Comparison of ENCODE assay signal across 23 mouse cellular contexts in the genomic region with DNA sequence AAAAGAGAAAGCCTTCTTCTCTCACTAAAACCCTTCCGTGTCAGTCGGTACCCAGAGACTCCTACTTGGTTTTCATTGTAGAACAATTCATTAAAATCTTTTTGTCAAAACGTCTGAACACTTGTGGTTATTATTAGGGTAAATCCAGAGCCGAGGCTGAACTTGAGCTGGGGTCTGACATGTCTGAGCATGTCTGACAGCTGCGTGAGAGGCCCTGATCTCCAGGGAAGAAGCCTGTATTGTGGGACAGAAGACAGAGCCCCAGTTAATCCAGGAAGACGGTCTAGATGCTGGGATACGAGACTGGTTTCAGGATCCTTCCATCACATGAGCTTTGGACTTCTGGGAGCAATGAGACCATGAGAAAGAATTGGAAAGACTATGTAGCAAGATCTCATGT.
A peak's percentile ranks its signal among the peaks of the same experiment; 100 is the strongest.
DNase-seq lines count a peak whose midpoint lies in the region; ATAC-seq and TF ChIP-seq lines count a peak whose summit lies in the region.
"Had no signal": no experiment of that assay in that cellular context is flagged by ENCODE, and none has a peak within 500 bp of the region (broad histone marks: within the 10 kb centered on the region; RNA-seq: fewer than 3 reads in every experiment).

No protein-coding gene starts in this region.

- no peaks in the 10 kb centered on the region for H3K27me3 ChIP-seq in CH12.LX (replicated peaks)
- 0 out of 2 replicates have a peak, but pooled peaks cover 8% of the 10 kb centered on the region for H3K27me3 ChIP-seq in midbrain, postnatal 0 days (ENCODE audit: insufficient read depth, low read length)
- H3K27me3 ChIP-seq: embryonic facial prominence, embryonic 13.5 days had no signal

- DNase-seq in heart, adult 11 months = peak; percentile 78
- no peak for DNase-seq in heart, postnatal 10 days
- DNase-seq in 416B (ENCODE audit: low read depth) (peak; percentile 16), CH12.LX (ENCODE audit: extremely low read depth) (peak; percentile 18), ZHBTc4 (ENCODE audit: low read depth, low spot score) (peak; percentile 67)
- no peak for DNase-seq in lung, adult 18-20 months
- no peak for DNase-seq in midbrain, postnatal 0 days (ENCODE audit: low spot score)
- DNase-seq: adrenal gland, postnatal 10 days; adrenal gland, postnatal 36 days; cerebellum, adult 18-20 months; cerebellum, adult 9-10 months; cerebellum, postnatal 14 days; forebrain, postnatal 0 days; heart, adult 18-20 months; heart, postnatal 36 days; kidney, adult 2 months had no signal

- H3K4me2 ChIP-seq in CH12.LX (ENCODE audit: insufficient read depth, low read depth, poor library complexity, severe bottlenecking) = no peak overlapping the region
- no peak overlapping the region for H3K4me2 ChIP-seq in midbrain, postnatal 0 days (ENCODE audit: low read depth, low read length, poor library complexity, severe bottlenecking)
- H3K4me2 ChIP-seq: embryonic facial prominence, embryonic 13.5 days; hindbrain, embryonic 13.5 days had no signal

- no peak overlapping the region for H3K4me3 ChIP-seq in CH12.LX (replicated peaks in 1 of 3; ENCODE audit: low read depth in 2 of 3, low read length in 2 of 3, poor library complexity in 1 of 3)
- H3K4me3 ChIP-seq in midbrain, postnatal 0 days (ENCODE audit: low read depth, low read length) = no peak overlapping the region
- H3K4me3 ChIP-seq: embryonic facial prominence, embryonic 13.5 days; forebrain, embryonic 10.5 days; hindbrain, embryonic 10.5 days; hindbrain, embryonic 13.5 days had no signal

- intact Hi-C loops in heart, postnatal 10 days (cut with DNase I) = loop anchor here (5.0 kb wide), 1 partner anchor 205 kb away; no protein-coding TSS in a partner anchor

- 63% methylated on average over 7 of the region's 7 CpGs for WGBS in midbrain, postnatal 0 days

- H3K79me2 ChIP-seq in CH12.LX (replicated peaks; ENCODE audit: control insufficient read depth, extremely low read depth, insufficient read depth, poor library complexity, severe bottlenecking) = no peaks in the 10 kb centered on the region

- no peaks in the 10 kb centered on the region for H3K36me3 ChIP-seq in CH12.LX (replicated peaks in 1 of 2; ENCODE audit: control insufficient read depth in 1 of 2, insufficient read depth in 1 of 2, low read length in 1 of 2)
- H3K36me3 ChIP-seq in midbrain, postnatal 0 days (ENCODE audit: insufficient read depth, low read length) = no peaks in the 10 kb centered on the region
- H3K36me3 ChIP-seq: embryonic facial prominence, embryonic 13.5 days; forebrain, embryonic 10.5 days; hindbrain, embryonic 10.5 days; hindbrain, embryonic 13.5 days had no signal

- dilution Hi-C loops in CH12.LX (cut with MboI; ENCODE audit: extremely low pct_ligation_motif_present, extremely low pct_unique_long_range_greater_than_20kb, low sequenced_read_pairs) = no loop called here

- in situ Hi-C loops in CH12.LX (cut with MboI; ENCODE audit: low pct_ligation_motif_present, low pct_unique_long_range_greater_than_20kb, low sequenced_read_pairs) = no loop called here

- no peak for ATAC-seq in midbrain, postnatal 0 days (ENCODE audit: low FRiP score)
- ATAC-seq: forebrain, embryonic 14.5 days; forebrain, postnatal 0 days; hindbrain, embryonic 16.5 days; intestine, embryonic 16.5 days had no signal

- no peak overlapping the region for H3K27ac ChIP-seq in CH12.LX (ENCODE audit: insufficient read depth, low read depth)
- no peak overlapping the region for H3K27ac ChIP-seq in midbrain, postnatal 0 days (ENCODE audit: low read depth, low read length)
- H3K27ac ChIP-seq: embryonic facial prominence, embryonic 13.5 days; forebrain, embryonic 10.5 days; hindbrain, embryonic 10.5 days; hindbrain, embryonic 13.5 days had no signal

- H3K9me3 ChIP-seq in CH12.LX (replicated peaks; ENCODE audit: low read length) = no peaks in the 10 kb centered on the region
- H3K9me3 ChIP-seq in midbrain, postnatal 0 days (ENCODE audit: low read length) = no peaks in the 10 kb centered on the region
- H3K9me3 ChIP-seq: embryonic facial prominence, embryonic 13.5 days; forebrain, embryonic 10.5 days; hindbrain, embryonic 10.5 days; hindbrain, embryonic 13.5 days had no signal

- 0 out of 2 replicates have a peak, but pooled peaks have one; percentile 9 for TF ChIP-seq EP300 in CH12.LX (IDR thresholded peaks at IDR 0.05; ENCODE audit: low read length)

- no peak for TF ChIP-seq POLR2A in CH12.LX (IDR thresholded peaks at IDR 0.05; ENCODE audit: low read depth, low read length)

- no peak for TF ChIP-seq RAD21 in CH12.LX (IDR thresholded peaks at IDR 0.05; ENCODE audit: low read depth, low read length)

- peaks cover 4 to 11% of the 10 kb centered on the region in 2 experiments; a peak in 3 of 4 replicates for H3K4me1 ChIP-seq in CH12.LX (ENCODE audit: control insufficient read depth in 1 of 2, insufficient read depth in 2 of 2)
- H3K4me1 ChIP-seq in midbrain, postnatal 0 days (ENCODE audit: insufficient read depth, low read length) = peaks cover 6% of the 10 kb centered on the region; the same call in 1 of the 2 replicates

- H3K9ac ChIP-seq in CH12.LX (ENCODE audit: insufficient read depth, low read depth) = no peak overlapping the region
- H3K9ac ChIP-seq in midbrain, postnatal 0 days (replicated peaks; ENCODE audit: low read length, poor library complexity, severe bottlenecking) = no peak overlapping the region
- H3K9ac ChIP-seq: embryonic facial prominence, embryonic 13.5 days; forebrain, postnatal 0 days; hindbrain, embryonic 13.5 days had no signal

- no peak for TF ChIP-seq CTCF in CH12.LX (conservative IDR thresholded peaks at IDR 0.05 in 1 of 2, IDR thresholded peaks at IDR 0.05 in 1 of 2; ENCODE audit: low read depth in 2 of 2, low read length in 2 of 2)
- no peak for TF ChIP-seq CTCF in midbrain, postnatal 0 days (IDR thresholded peaks at IDR 0.05)

TF ChIP-seq in CH12.LX, 34 proteins besides CTCF, POLR2A, EP300 and RAD21:
- 0 out of 2 replicates have a peak, but pooled peaks have one; percentile 38 for TF ChIP-seq CHD1 (IDR thresholded peaks at IDR 0.05; ENCODE audit: low read depth, low read length)
- TF ChIP-seq POLR2AphosphoS2 (IDR thresholded peaks at IDR 0.05; ENCODE audit: low read depth, low read length) = no peak
- no peak for TF ChIP-seq PAX5 (IDR thresholded peaks at IDR 0.05; ENCODE audit: low read length)
- 0 out of 2 replicates have a peak, but pooled peaks have one; percentile 20 for TF ChIP-seq BHLHE40 (IDR thresholded peaks at IDR 0.05; ENCODE audit: low read depth, low read length)
- TF ChIP-seq CHD2 (IDR thresholded peaks at IDR 0.05; ENCODE audit: low read length) = no peak
- TF ChIP-seq JUND (conservative IDR thresholded peaks at IDR 0.05; ENCODE audit: low read depth, low read length) = no peak
TF ChIP-seq in CH12.LX: peak in this region for 2.

Comparison
In these comparisons a context has a peak if more than half of its experiments do, and no peak if none do; other contexts are left out.
1. DNase-seq: peak in heart, adult 11 months (single experiment), 416B (single experiment), CH12.LX (single experiment) and ZHBTc4 (single experiment); none in heart, postnatal 10 days (0 of 2), lung, adult 18-20 months (0 of 2) and midbrain, postnatal 0 days (single experiment).